In the genomic region with DNA sequence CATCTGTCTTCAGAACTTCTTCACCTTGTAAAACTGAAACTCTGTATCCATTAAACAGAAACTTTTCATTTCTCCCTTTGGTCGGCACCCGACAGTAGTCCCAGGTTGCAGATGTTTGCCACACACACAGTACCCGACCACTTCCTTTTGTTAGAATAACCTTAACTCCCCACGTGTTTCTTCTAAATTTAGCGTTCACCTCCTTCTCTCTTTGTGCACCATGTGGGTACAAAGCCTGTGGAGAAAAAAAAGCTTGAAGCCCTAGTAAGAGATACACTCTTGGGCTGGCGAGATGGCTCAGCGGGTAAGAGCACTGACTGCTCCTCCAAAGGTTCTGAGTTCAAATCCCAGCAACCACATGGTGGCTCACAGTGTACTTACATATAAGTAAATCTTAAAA, we compare ENCODE assay signal across 13 mouse cellular contexts. TPM values are rescaled to one million over a fixed set of nuclear protein-coding genes. Genes with fewer than 3 reads are reported as not detected.
DNase-seq lines count a peak whose midpoint lies in the region; ATAC-seq lines count a peak whose summit lies in the region.
"Had no signal": no experiment of that assay in that cellular context is flagged by ENCODE, and none has a peak within 500 bp of the region (broad histone marks: within the 10 kb centered on the region; RNA-seq: fewer than 3 reads in every experiment).

No protein-coding gene starts in this region.

- H3K9me3 ChIP-seq in heart, embryonic 12.5 days (replicated peaks), result 0 out of 2 replicates have a peak, but pooled peaks cover 4% of the 10 kb centered on the region

- peaks cover 16% of the 10 kb centered on the region for H3K4me1 ChIP-seq in heart, embryonic 12.5 days (replicated peaks)

- H3K4me3 ChIP-seq in heart, embryonic 12.5 days, result no peak overlapping the region
- H3K4me3 ChIP-seq: gastrocnemius, adult 2 months had no signal

- H3K9ac ChIP-seq in heart, embryonic 12.5 days, result no peak overlapping the region

- ATAC-seq in heart, embryonic 12.5 days (ENCODE audit: insufficient number of reproducible peaks, low FRiP score), result no peak
- ATAC-seq in granulocyte monocyte progenitor cell, adult 5-6 weeks (replicated peaks; ENCODE audit: poor library complexity, severe bottlenecking), result peak; percentile 48
- ATAC-seq in monocyte, adult 5-6 weeks (replicated peaks; ENCODE audit: insufficient number of reproducible peaks, low FRiP score, low TSS enrichment, poor library complexity, severe bottlenecking), result 0 out of 2 replicates have a peak, but pooled peaks have one; percentile 16
- ATAC-seq: midbrain, embryonic 16.5 days had no signal

- intact Hi-C loops in heart, postnatal 14 days (cut with DNase I), result loop anchor here (5.0 kb wide), 1 partner anchor 193 kb away; a partner anchor contains a TSS

- no peak for DNase-seq in heart, postnatal 14 days
- DNase-seq in thymus, postnatal 25 days, result peak; percentile 91
- DNase-seq in c-Kit-positive CD71-positive TER-119-positive erythroid progenitor cells, embryonic 14.5 days (ENCODE audit: low spot score), result no peak
- no peak for DNase-seq in urinary bladder, postnatal 10 days (ENCODE audit: low spot score)
- no peak for DNase-seq in right cerebral cortex, postnatal 25 days
- DNase-seq: cerebellum, postnatal 14 days; gastrocnemius, adult 2 months; kidney, adult 8-10 months; layer of hippocampus, postnatal 36 days had no signal

- 67% methylated on average over 7 of the region's 7 CpGs for WGBS in heart, embryonic 12.5 days

- H3K27ac ChIP-seq in heart, embryonic 12.5 days (ENCODE audit: poor library complexity, severe bottlenecking), result no peak overlapping the region
- H3K27ac ChIP-seq: gastrocnemius, adult 2 months had no signal

- H3K4me2 ChIP-seq in heart, embryonic 12.5 days, result peak overlapping the region; percentile 31; the same call in 1 of the 2 replicates

- no peaks in the 10 kb centered on the region for H3K27me3 ChIP-seq in heart, embryonic 12.5 days (replicated peaks)

- H3K36me3 ChIP-seq in heart, embryonic 12.5 days, result peaks cover 3% of the 10 kb centered on the region; the same call in 1 of the 2 replicates

RNA-seq across cellular contexts. Expression of a gene that starts 19.3 kb away (rescaled TPM):
- polyA plus RNA-seq in heart, embryonic 12.5 days (2016; fragmentation: Nextera tagmentation; extraction: Ambion mirVana), result 17.6 and 18.5 TPM in 2 replicates
- 1 to 10 TPM; 4.6 to 4.7 TPM for total RNA-seq in heart, postnatal 14 days (2021)
- 38.2 and 59.1 TPM in 2 replicates for total RNA-seq in granulocyte monocyte progenitor cell, adult 5-6 weeks (2014; fragmentation: Nextera tagmentation)
- total RNA-seq in granulocyte monocyte progenitor cell, adult 5-6 weeks (2017), result 15.0 and 16.4 TPM in 2 replicates
- 14.8 to 25.6 TPM (median 22.1 TPM) in 3 replicates for total RNA-seq in monocyte, adult 5-6 weeks (2017)

RNA-seq across cellular contexts. Expression of a gene that starts 19.7 kb away (rescaled TPM):
- polyA plus RNA-seq in heart, embryonic 12.5 days (2016; fragmentation: Nextera tagmentation; extraction: Ambion mirVana), result 39.8 and 42.4 TPM in 2 replicates
- 10 to 100 TPM; 23.0 to 26.1 TPM for total RNA-seq in heart, postnatal 14 days (2021)
- total RNA-seq in granulocyte monocyte progenitor cell, adult 5-6 weeks (2014; fragmentation: Nextera tagmentation), result 21.5 and 21.7 TPM in 2 replicates
- 18.3 and 20.9 TPM in 2 replicates for total RNA-seq in granulocyte monocyte progenitor cell, adult 5-6 weeks (2017)
- total RNA-seq in monocyte, adult 5-6 weeks (2017), result 23.0 to 44.8 TPM (median 31.8 TPM) in 3 replicates

RNA-seq across cellular contexts. Expression of a gene that starts 21.0 kb away (rescaled TPM):
- 3.4 and 3.9 TPM in 2 replicates for polyA plus RNA-seq in heart, embryonic 12.5 days (2016; fragmentation: Nextera tagmentation; extraction: Ambion mirVana)
- total RNA-seq in heart, postnatal 14 days (2021), result 1 to 10 TPM; 4.7 to 6.0 TPM
- total RNA-seq in granulocyte monocyte progenitor cell, adult 5-6 weeks (2014; fragmentation: Nextera tagmentation), result 2.1 and 4.6 TPM in 2 replicates
- total RNA-seq in granulocyte monocyte progenitor cell, adult 5-6 weeks (2017), result 7.8 and 8.8 TPM in 2 replicates
- 59.4 to 98.9 TPM (median 63.8 TPM) in 3 replicates for total RNA-seq in monocyte, adult 5-6 weeks (2017)

RNA-seq across cellular contexts. Expression of a gene that starts 29.8 kb away (rescaled TPM):
- polyA plus RNA-seq in heart, embryonic 12.5 days (2016; fragmentation: Nextera tagmentation; extraction: Ambion mirVana), result 73.9 and 76.5 TPM in 2 replicates
- 10 to 100 TPM; 65.2 TPM for total RNA-seq in heart, postnatal 14 days (2021)
- 74.4 and 92.3 TPM in 2 replicates for total RNA-seq in granulocyte monocyte progenitor cell, adult 5-6 weeks (2014; fragmentation: Nextera tagmentation)
- 165 and 231 TPM in 2 replicates for total RNA-seq in granulocyte monocyte progenitor cell, adult 5-6 weeks (2017)
- total RNA-seq in monocyte, adult 5-6 weeks (2017), result 177 to 254 TPM (median 221 TPM) in 3 replicates

RNA-seq across cellular contexts. Expression of a gene that starts 33.3 kb away (rescaled TPM):
- polyA plus RNA-seq in heart, embryonic 12.5 days (2016; fragmentation: Nextera tagmentation; extraction: Ambion mirVana), result 4.7 and 5.2 TPM in 2 replicates
- 10 to 100 TPM; 23.2 to 24.0 TPM for total RNA-seq in heart, postnatal 14 days (2021)
- 49.1 and 55.7 TPM in 2 replicates for total RNA-seq in granulocyte monocyte progenitor cell, adult 5-6 weeks (2014; fragmentation: Nextera tagmentation)
- total RNA-seq in granulocyte monocyte progenitor cell, adult 5-6 weeks (2017), result 48.6 and 62.5 TPM in 2 replicates
- 372 to 405 TPM (median 385 TPM) in 3 replicates for total RNA-seq in monocyte, adult 5-6 weeks (2017)
